Mouse (Mus musculus) hindbrain, embryonic 16.5 days (tissue): ENCODE measurements at regions not wholly inside any gene's neighbourhood (a gene's known extent, or its start where the extent isn't known, plus 50 kb on each side); places are given as distances from the start of the nearest gene placed in this dataset.
"Not testable (repeated sequence)": the region's sequence is repeated elsewhere in the genome, so short reads cannot be mapped to it uniquely, and the experiment has no call there.

ENCODE experiments used
- ATAC-seq: fragments of 200-750 bp; cut with Nextera tagmentation; 2 replicates; pipeline ENCODE4 v1.8.0; 2017; ENCODE audit warnings: moderate TSS enrichment, moderate library complexity
- H3K27ac ChIP-seq: fragments of 300-500 bp; sonication (generic); 2 replicates; pipeline ENCODE4 v1.5.1; 2014; ENCODE audit warnings: low read depth, mild to moderate bottlenecking, control low read depth, low read length, moderate library complexity
- H3K27me3 ChIP-seq: fragments of 300-500 bp; sonication (generic); replicated peaks from 2 replicates; pipeline ENCODE4 v1.6.1; 2014; ENCODE audit warnings: low read length; ENCODE audit not compliant: control insufficient read depth, insufficient read depth
- H3K36me3 ChIP-seq: fragments of 300-500 bp; sonication (generic); 2 replicates; pipeline ENCODE4 v1.6.1; 2014; ENCODE audit warnings: mild to moderate bottlenecking, low read length, moderate library complexity, mixed read lengths; ENCODE audit not compliant: control insufficient read depth, insufficient read depth
- H3K4me1 ChIP-seq: fragments of 300-500 bp; sonication (generic); 2 replicates; pipeline ENCODE4 v1.6.1; 2014; ENCODE audit warnings: low read depth, low read length; ENCODE audit not compliant: control insufficient read depth, insufficient read depth
- H3K4me2 ChIP-seq: fragments of 300-500 bp; sonication (generic); 2 replicates; pipeline ENCODE4 v1.6.1; 2014; ENCODE audit warnings: mild to moderate bottlenecking, low read length, control low read depth, moderate library complexity
- H3K4me3 ChIP-seq: fragments of 300-500 bp; sonication (generic); 2 replicates; pipeline ENCODE4 v1.5.1; 2014; ENCODE audit warnings: mild to moderate bottlenecking, low read length, control low read depth, moderate library complexity
- H3K9ac ChIP-seq: fragments of 300-500 bp; sonication (generic); 2 replicates; pipeline ENCODE4 v1.6.1; 2014; ENCODE audit warnings: low read depth, mild to moderate bottlenecking, control low read depth, low read length, moderate library complexity
- H3K9me3 ChIP-seq: fragments of 300-500 bp; sonication (generic); 2 replicates; pipeline ENCODE4 v1.6.1; 2014; ENCODE audit warnings: mild to moderate bottlenecking, low read length, moderate library complexity; ENCODE audit not compliant: control insufficient read depth
- WGBS: fragments of 180-500 bp; shearing (Covaris S2); extraction: QIAGEN DNeasy Blood & Tissue Kit; methylation state at CpG from one replicate; pipeline ENCODE4 v1.1.7; 2014; 5-methylcytosine and 5-hydroxymethylcytosine counted together

- Histone ChIP-seq H3K4me2 (no peak overlapping the region), H3K9me3 (no peaks in the 10 kb centered on the region), H3K4me1 (no peaks in the 10 kb centered on the region), H3K36me3 (no peaks in the 10 kb centered on the region), H3K4me3 (no peak overlapping the region), H3K9ac (no peak overlapping the region), H3K27ac (no peak overlapping the region), H3K27me3 (no peaks in the 10 kb centered on the region)
- 95% methylated on average over 5 of the region's 5 CpGs for WGBS
- no peak for ATAC-seq
Measured at GRCm38 (mm10) chr5:39216326-39216725, 339.7 kb upstream of the Clnk start.

- H3K9me3 ChIP-seq, result no peaks in the 10 kb centered on the region
- no peak for ATAC-seq
- no peaks in the 10 kb centered on the region for H3K27me3 ChIP-seq
- no peak overlapping the region for H3K4me3 ChIP-seq
- no peak overlapping the region for H3K9ac ChIP-seq
- H3K4me1 ChIP-seq, result no peaks in the 10 kb centered on the region
- 66% methylated on average over 3 of the region's 3 CpGs for WGBS
- no peaks in the 10 kb centered on the region for H3K36me3 ChIP-seq
- no peak overlapping the region for H3K4me2 ChIP-seq
- no peak overlapping the region for H3K27ac ChIP-seq
Measured at GRCm38 (mm10) chr5:39215016-39215415, 338.4 kb upstream of the Clnk start.

- Histone ChIP-seq H3K4me3 (no peak overlapping the region), H3K9me3 (no peaks in the 10 kb centered on the region), H3K4me1 (no peaks in the 10 kb centered on the region), H3K27me3 (no peaks in the 10 kb centered on the region), H3K9ac (no peak overlapping the region), H3K27ac (no peak overlapping the region), H3K36me3 (no peaks in the 10 kb centered on the region), H3K4me2 (no peak overlapping the region)
- peak; percentile 75 for ATAC-seq
Measured at GRCm38 (mm10) chr5:39212550-39212949, 335.9 kb upstream of the Clnk start.

GRCm38 (mm10) chr5:39198856-39199255 is 322.2 kb upstream of the Clnk start:
- no peak overlapping the region for H3K4me3 ChIP-seq
- no peak overlapping the region for H3K9ac ChIP-seq
- H3K27me3 ChIP-seq, result no peaks in the 10 kb centered on the region
- no peaks in the 10 kb centered on the region for H3K4me1 ChIP-seq
- H3K36me3 ChIP-seq, result no peaks in the 10 kb centered on the region
- no peak for ATAC-seq
- H3K27ac ChIP-seq, result no peak overlapping the region
- no peak overlapping the region for H3K4me2 ChIP-seq
- no peaks in the 10 kb centered on the region for H3K9me3 ChIP-seq

GRCm38 (mm10) chr5:39191153-39191552 is 314.5 kb upstream of the Clnk start:
- not testable (repeated sequence) for ATAC-seq

GRCm38 (mm10) chr5:39181616-39182402 is 305.2 kb upstream of the Clnk start:
- Histone ChIP-seq H3K27me3 (no peaks in the 10 kb centered on the region), H3K4me1 (no peaks in the 10 kb centered on the region), H3K27ac (no peak overlapping the region), H3K36me3 (no peaks in the 10 kb centered on the region), H3K9ac (no peak overlapping the region), H3K9me3 (no peaks in the 10 kb centered on the region), H3K4me2 (no peak overlapping the region), H3K4me3 (no peak overlapping the region)
- WGBS, result 61% methylated on average over 2 of the region's 2 CpGs
- ATAC-seq, result 0 out of 2 replicates have a peak, but pooled peaks have one; percentile 6

More at GRCm38 (mm10) chr5:39191153-39191552, 314.5 kb upstream of the Clnk start:
- not testable (repeated sequence) for H3K9me3 ChIP-seq, H3K4me3 ChIP-seq, H3K4me1 ChIP-seq, H3K4me2 ChIP-seq, H3K9ac ChIP-seq, H3K27ac ChIP-seq, H3K27me3 ChIP-seq, H3K36me3 ChIP-seq
- WGBS, result 93% methylated on average over 2 of the region's 4 CpGs

- no peak overlapping the region for H3K4me2 ChIP-seq
- H3K27ac ChIP-seq, result no peak overlapping the region
- WGBS, result 29% methylated on average over 4 of the region's 4 CpGs
- ATAC-seq, result peak; percentile 60
- no peaks in the 10 kb centered on the region for H3K27me3 ChIP-seq
- no peaks in the 10 kb centered on the region for H3K9me3 ChIP-seq
- H3K36me3 ChIP-seq, result no peaks in the 10 kb centered on the region
- H3K4me3 ChIP-seq, result no peak overlapping the region
- H3K9ac ChIP-seq, result no peak overlapping the region
- no peaks in the 10 kb centered on the region for H3K4me1 ChIP-seq
Measured at GRCm38 (mm10) chr5:39181028-39181427, 304.4 kb upstream of the Clnk start.

- H3K9ac ChIP-seq, result no peak overlapping the region
- 23% methylated on average over 2 of the region's 2 CpGs for WGBS
- H3K36me3 ChIP-seq, result no peaks in the 10 kb centered on the region
- no peaks in the 10 kb centered on the region for H3K4me1 ChIP-seq
- no peak overlapping the region for H3K27ac ChIP-seq
- H3K4me3 ChIP-seq, result no peak overlapping the region
- no peaks in the 10 kb centered on the region for H3K27me3 ChIP-seq
- H3K4me2 ChIP-seq, result no peak overlapping the region
- H3K9me3 ChIP-seq, result no peaks in the 10 kb centered on the region
- ATAC-seq, result no peak
Measured at GRCm38 (mm10) chr5:39177891-39178290, 301.3 kb upstream of the Clnk start.

GRCm38 (mm10) chr5:39176906-39177305 is 300.3 kb upstream of the Clnk start:
- 81% methylated on average over 2 of the region's 2 CpGs for WGBS
- Histone ChIP-seq H3K9ac (no peak overlapping the region), H3K9me3 (no peaks in the 10 kb centered on the region), H3K4me2 (no peak overlapping the region), H3K36me3 (no peaks in the 10 kb centered on the region), H3K4me1 (no peaks in the 10 kb centered on the region), H3K4me3 (no peak overlapping the region), H3K27ac (no peak overlapping the region), H3K27me3 (no peaks in the 10 kb centered on the region)
- ATAC-seq, result no peak
